Mouse (Mus musculus) c-Kit-positive CD71-positive TER-119-positive erythroid progenitor cells, embryonic 14.5 days (primary cell): ENCODE data around the gene Cd46.

Experiments used
- DNase-seq: peaks from one replicate; pipeline ENCODE4 v3.0.0-alpha.2; 2013; ENCODE audit warnings: low spot score

Gene Cd46

DNA sequence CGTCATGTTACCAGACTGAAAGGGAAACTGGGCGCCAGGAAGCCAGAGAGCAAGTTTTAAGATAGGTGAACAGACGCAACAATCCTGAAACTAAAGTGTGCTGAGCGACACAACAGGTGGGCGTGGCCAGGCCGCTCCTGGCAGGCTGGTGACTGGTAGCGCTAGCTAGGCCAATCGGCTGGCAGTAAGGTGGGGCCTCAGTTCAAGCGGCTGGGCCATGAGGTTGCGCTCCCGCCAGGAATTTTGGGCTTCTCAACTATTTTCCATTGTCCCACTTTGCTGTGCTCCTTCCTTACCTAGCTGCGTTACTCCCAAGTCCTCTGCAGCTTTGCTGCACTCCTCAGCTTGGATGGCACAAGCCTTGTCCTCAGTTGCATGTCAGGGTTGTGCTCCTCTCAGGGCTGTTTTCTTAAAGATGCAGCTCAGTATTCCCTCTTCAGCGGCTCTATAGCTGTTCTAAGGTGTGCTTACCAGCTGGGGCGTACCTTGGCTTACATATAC, at the start of gene Cd46:
Gene Cd46 (minus strand): TSS at position 30 of the 501 bp plus-strand sequence.
- DNase-seq = peak; percentile 87

DNA sequence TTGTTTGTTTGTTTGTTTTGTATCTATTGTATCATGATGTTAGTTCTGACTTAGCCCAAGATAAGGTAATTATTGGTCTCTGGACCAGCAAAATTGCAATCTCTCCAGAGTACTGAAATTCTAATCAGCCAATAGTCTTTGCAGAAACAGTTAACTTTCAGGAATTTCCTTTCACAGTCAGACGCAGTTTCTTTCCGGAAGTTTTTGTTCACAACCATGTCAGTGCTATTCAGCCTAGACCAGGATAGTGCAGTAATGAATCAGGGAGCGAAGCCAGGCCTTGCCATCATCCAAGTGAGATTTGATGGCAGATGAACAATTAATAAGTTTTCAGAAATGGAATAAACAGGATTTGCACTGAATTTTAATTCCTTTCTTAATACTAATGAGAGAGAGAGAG, 40.0 kb upstream of the Cd46 start:
- peak; percentile 32 for DNase-seq

DNA sequence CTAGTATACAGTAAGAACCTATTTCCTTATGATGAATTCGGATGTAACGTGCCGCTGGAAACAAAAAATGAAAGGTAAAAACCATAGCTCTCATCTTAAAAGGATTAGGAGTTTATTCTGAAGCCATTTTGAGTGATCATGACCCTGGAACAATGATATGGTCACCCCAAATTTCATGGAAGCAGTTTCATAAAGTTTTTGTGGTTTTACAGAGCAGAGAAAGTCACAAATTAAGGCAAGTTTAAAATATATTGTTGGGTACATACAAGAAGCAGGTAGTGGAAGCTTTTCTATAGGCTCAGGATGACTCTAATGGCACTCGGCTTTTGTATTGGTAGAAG, 39.6 kb upstream of the Cd46 start:
- DNase-seq = no peak

DNA sequence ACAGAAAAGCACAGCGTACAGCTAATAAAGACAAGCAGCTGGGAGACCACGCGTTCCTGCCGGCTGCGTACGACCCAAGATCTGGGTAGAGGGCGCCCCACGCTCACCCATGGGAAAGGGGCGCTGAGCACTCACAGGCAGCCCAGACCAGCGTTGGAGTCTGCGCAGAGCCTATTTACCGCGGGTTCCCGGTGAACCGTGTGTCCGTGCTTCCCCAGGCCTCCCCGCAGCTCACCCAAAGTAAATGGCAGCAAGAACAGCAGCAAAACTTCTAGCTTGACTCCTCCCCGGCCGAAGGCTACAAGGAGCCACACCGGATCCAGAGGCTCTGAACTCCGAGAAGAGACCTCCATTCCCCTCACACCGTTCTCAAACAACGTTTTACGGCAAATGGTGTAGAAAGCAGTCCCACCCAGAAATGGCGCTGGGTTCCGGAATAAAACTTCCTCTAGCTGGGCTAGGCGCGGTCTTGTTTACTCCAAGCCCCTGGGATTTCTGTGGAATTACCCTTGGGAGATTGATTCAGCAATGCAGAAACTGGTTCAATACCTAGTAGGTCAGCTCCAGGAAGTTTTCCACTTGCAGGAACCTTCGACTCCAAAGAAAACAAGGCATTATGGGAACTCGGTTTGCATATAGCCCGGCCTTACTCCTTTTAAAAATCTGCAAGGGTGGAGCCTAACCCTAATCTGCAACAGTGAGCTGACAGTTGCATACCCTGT, 39.1 kb upstream of the Cd46 start, which contains the start of gene Cr1l:
Gene Cr1l (minus strand): TSS at position 634 of the 722 bp plus-strand sequence.
- peak; percentile 82 for DNase-seq

DNA sequence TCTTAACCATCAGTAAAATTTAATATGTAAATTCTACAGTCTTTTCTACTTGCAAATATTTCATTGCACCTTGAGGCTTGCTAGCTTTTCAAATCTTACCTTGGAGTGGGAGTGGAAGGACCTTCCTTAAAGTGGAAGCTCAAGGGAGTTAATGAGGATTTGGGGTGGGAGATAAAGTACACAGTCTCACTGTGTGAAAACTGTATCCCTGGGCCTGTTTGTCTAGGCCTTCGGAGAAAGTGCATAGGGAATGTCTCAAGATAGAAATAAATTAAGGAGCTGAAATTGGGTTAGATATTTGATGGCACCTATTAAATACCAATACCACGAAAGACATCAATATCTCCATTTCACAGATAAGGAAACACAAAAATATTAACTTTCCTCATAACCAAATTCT, 38.4 kb upstream of the Cd46 start:
- peak; percentile 41 for DNase-seq

DNA sequence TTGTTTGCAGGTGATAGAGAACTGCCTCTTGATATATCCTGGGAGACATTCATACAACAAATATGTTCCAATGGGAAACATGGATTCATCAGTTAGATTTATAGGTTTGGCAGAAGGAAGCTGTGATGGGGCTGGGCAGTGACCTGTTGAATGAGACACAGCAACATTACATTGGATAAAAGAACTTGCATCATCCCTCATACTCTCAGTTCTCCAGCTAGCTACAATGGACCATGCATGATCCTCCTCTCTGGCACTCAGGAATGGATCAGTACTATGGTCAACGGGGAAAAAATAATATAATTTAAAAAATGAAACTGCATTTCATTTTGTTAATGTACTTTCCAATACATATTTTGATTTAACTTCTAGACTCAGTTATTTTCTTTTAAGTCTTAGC, 37.8 kb upstream of the Cd46 start:
- peak; percentile 29 for DNase-seq

DNA sequence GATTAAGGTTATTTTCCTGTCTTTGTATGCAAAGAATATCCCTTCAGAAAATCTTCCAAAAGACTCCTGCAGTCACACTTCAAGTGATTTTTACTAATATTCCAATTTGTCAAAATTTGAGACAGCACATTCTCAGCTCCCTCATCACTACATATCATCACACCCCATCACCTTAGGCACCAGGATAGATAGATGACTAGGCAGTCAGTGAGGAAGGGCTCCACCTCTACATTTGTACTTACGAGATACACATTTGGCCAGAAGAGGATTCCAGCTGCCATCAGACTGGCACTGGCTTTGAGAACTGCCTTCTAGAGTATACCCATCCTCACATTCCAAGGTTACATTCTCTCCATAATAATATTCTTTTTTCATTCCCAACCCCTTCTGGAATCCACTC, 22.4 kb upstream of the Cd46 start:
- DNase-seq = no peak

DNA sequence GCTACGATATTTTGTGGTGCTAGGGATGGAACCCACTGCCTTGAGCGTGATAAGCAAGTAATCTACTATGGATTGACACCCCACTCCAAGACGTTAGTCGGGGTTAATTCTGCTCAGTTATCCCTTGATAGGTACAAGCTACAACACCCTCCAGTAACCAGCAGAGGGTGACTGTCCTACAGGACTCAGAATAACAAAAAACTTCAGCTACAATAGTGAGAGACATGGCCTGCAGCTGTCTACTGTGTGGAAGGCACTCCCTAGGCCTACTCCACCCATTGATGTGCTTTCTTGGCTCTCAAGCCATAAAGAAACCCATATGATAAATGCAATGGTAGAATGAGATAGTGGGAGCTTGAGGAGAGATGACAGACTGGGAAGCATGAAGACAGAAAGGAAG, 21.6 kb upstream of the Cd46 start:
- DNase-seq = no peak

DNA sequence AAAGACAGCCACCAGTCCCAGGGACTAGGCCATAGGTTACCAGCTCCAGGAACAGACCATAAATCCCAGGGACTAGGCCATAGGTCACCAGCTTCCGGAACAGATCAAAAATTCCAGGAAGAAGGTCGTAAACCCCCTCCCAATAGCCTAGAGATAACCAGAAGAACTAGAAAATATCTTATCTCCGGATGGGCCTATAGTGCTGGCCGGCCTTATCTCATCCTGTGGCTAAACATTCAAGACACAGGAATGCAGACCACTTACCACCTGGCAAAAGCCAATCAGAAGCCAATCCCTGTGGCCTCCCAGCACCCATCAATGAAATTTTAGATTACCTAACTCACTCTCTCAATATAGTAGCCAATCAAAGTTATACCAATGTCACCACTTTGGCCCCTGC, 8.6 kb upstream of the Cd46 start:
- no peak for DNase-seq

DNA sequence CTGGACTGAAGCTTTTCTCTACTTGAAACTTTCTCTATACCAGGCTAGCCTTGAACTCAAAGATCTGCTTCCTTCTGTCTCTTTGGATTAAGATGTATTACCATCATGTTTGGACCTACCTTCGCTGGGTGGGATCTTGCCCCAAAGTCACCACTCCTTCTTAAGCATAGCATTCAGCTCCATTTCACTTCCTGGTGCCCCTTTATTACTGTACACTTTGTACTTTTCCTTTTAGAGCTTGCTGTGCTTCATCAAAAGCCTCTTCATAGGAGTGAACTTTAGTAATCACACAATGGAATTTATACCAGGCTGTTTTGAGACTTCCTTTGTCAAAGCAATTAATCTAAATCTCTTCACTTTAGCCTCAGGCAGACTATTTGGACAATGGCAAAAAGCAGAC, 6.0 kb upstream of the Cd46 start:
- DNase-seq = no peak

DNA sequence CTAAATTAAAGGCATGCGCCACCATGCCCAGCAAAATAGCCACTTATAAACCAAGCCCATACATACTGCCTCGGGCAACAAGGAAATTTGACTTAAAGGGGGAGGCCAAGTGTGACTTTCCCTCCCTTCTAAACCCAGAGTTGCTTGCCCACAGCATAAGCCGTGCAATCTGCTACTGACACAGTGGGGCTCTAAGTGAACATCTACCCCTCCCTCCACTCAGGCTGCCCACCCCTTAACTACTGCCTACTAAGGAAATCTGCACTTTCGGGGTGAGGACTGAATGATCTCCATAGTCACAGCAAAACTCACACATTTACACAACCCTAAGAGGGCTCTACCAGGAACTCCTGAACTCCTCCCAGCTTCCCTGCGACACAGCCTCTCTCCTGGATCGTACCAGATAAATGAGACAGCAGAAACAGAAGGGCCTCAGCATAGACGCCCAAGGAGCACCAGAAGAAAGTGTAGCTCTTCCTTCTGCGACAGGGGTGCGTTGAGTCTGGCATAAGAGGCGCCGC, 290 bp downstream of the Cd46 start:
- DNase-seq = peak; percentile 89

DNA sequence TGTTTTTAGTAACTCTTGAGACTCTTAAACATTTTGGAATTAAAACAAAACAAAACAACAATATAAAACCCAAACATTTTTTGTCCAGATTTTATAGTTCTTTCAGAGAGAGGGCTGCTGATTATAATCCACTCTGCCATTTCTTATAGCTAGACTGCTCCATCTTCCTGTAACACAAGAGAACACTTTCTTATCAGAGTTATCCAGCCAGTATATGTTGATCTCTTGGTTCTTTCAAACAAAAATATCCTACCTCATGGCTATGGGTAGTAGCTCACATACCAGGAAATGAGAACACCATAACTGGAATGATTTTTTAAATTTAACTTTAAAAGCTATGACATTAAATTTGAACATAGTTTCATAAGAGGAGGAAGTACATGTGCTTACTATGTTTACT, 9.9 kb downstream of the Cd46 start:
- no peak for DNase-seq

DNA sequence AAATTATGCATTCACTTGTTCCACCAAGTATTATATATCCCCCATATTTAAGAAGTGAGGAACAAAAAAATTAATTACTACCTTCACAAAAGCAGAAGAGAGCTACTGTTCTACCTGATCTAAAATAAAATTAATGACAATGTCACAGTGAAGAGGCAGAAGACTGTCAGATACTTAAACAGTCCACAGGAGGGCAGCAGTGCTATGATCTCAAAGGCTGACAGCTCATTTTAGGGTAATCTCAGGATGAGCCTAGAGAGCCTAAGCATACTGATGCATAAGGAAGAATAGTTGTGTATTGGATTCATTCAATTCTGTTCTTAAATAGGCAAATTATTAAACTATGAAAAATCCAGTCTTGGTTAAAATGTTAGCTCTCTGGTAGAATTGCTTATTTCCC, 51.6 kb downstream of the Cd46 start:
- peak; percentile 64 for DNase-seq

DNA sequence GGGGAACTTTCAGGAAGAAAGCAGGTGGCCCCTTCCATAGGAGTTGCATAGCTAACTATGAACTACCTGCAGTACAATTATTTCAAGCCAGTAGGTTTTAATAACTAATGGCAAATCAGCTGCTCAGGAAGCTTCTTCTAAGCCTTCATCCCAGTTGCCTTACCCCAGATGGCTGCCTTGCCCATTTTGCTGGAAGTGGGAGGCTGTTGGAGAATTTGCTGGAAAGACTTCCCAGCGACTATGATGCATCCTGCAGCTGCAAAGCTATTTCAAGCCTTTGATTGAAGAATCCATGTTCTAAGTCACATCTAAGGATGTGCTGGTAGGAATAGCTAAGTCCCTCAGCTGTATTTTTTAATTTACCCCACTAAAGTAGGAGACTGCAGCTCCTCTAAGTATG, 53.7 kb downstream of the Cd46 start:
- DNase-seq = no peak

DNA sequence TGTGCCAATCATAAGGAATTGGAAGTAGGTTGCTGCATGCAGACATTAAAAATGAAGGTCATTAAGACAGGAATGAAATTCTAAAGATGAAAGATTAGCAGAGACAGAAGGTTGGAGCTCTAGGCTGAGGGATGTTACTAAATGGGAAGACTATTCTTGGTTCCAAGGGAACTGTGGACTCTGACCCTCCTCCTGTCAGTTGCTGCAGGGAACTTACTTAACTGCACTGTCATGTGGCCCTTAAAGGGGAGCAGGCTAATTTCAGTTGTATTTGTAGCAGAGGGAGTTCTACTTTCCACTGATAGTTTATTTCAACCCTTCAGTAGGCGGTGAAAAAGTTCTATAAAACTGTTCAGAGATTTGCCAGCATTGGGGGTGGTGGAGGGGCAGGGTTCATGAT, 54.1 kb downstream of the Cd46 start:
- DNase-seq = no peak

DNA sequence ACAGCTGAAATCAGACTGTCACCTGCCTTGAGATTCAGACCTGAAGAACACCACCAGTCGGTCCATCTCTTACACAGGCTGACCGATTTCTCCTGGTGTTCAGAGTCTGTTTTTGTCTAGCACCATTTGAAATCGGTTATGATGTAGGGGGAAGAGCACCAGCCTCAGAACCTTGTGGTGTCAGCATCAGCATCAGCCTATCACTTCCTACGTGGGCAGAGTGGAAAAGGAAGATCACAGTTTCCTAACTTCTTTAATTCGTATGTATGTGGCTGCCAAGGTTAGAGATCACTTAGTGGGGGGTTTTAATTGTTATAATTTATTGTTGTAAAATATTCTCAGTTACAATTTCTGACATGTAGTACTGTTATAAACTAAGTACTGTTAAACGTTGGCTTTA, 54.6 kb downstream of the Cd46 start:
- DNase-seq = no peak

DNA sequence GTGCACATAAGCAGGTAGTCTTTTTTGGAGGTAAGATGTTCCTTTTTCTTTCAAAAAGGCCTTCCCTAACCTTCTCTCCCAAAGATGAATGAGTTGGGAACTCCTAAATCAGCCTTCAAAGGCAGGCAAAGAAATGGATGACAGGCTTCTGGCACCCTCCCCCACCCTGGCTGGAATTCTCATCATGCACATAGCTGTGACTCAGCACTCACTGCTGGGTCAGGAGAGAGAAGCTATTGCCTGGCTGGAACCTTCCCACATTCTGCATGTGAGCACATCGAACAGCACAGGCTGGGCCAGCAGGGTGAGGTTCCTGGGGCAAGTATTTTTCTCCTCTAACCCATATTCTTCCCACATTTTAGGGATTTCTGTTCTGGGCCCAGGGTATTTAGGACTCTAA, 58.1 kb downstream of the Cd46 start:
- DNase-seq = no peak

DNA sequence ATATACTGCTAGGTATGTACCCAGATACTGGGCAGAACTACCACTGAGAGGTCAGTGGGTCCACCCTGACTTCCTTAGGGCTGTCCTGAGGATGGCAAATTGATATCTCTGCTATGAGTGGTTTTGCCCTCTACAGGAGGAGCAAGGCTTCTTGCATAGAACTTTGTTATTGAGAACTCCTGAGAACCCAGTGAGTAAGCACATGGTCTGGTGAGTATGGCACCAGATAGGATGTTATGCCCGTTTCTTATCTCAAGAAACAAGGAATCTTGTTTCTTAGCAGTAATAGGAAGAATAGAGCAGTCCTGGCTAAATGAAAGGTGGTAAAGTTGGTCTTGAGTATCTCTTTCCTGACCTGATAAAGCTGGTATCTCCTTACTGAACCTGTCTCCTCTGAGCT, 59.3 kb downstream of the Cd46 start:
- DNase-seq = no peak

DNA sequence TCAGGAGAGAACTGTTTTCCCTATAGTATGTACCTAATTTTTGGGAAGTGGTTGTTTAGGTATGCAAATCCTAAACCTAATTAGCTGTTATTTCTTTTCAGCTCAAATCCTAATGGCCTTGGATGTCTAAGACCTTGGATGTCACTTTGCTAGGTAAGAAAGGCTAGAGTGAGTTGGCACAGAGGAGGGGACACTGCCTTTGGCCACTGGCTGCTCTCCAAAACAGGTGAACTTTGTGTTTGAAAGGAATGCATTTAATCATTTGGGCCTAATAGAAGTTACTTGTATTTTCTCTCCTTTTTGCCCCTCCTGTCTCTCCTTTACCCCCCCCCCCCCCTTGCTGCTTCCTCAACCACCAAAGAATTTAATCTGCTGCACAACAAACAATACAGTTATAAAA, 60.3 kb downstream of the Cd46 start:
- DNase-seq = no peak

DNA sequence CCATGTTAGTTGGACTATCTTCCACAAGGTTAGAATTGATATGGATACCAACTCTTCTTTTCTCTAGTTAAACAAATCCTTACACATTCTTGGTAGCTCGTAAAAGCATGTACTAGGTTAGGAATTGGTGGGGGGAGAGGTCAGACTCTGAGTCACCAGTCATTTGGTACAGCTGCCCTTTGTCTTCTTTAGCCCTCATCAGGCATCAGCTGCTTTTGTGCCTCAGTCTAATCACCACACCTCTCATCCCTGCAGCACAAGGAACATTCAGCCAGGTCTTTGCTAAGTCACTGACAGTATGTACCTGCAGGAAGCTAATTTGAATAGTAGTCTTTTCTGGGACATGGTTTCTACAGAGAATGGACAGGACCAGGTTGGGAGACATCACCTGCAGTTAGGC, 64.5 kb downstream of the Cd46 start:
- no peak for DNase-seq

DNA sequence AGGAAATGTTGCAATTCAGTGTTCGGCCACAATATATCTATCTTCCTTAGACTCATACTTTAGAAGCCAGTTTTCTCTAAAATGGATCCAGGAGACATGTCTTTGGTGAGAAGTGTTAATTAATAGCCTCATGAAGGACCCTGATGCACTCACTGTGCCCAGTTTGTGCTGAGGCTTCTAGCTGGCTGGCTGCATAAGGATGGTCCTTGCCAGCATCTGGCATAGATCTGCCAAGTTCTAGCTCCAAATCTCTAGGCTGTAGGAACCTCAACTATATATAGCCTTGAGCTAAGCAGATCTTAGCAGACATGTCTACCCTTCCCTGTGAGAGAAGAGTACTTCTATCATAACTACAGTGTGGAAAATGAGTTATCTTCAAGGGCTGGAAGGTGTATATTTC, 68.2 kb downstream of the Cd46 start:
- no peak for DNase-seq

DNA sequence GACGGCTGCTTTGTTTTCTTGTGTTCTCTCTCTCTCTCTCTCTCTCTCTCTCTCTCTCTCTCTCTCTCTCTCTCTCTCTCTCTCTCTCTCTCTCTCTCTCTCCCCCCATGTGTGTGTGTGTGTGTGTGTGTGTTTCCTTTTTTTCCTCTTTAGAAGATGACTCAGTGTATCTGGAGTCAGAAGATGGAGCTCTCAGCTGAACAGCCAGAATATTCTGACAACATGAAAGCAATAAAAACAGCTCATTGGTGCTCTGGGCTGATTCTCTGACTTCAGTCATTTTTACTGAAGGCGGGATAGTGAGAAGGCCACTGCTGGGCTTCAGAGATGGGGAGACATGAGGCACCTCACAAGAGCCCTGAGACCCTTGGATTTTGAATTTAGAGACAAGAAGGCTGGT, 70.2 kb downstream of the Cd46 start:
- no peak for DNase-seq

DNA sequence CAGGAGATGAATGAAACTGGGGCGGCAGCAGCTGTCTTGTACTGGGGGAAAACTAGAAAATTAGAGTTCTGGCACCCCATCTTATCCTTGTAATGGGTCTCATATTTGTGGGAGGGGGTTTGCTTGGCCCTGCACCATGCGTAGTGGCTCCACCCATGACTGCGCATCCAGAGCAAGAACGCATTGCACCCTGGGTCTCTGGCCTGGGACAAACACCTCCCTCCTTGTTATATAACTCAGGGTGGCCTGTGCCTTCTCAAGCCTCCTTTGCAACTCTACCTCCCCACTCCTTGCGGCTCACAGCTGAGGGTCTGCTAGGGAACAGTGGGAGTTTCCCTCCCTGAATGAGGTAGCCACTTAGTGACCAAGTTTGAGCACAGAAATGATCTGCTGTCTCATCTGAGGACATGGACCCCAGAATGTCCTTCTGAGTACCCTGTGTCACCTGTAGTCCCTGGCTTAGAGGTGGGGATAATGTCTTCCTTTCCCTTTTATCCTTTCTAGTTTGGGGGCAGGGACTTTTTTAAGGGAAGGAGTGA, 72.9 kb downstream of the Cd46 start:
- no peak for DNase-seq
